ENCODE assay signal across 11 mouse cellular contexts in the genomic region with DNA sequence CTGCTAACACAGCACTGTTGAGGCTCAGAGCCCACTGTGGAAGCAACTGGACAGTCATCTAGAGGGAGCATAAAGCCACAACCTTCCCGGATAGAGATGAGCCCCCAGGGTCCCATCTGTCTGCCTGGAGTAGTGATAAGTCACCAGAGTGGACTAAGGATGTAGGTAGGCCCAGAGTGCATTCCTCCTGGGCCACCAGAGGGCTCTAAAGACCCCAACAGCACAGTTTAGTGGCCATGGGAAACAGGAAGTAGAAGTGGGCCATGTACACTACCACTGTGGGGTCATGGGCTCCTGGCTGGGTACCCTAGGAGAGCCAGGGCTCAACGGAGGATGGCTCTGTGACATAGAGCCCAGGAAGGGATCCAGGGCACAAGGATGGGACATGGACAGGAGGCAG. TPM values are rescaled to one million over a fixed set of nuclear protein-coding genes. Genes with fewer than 3 reads are reported as not detected.
DNase-seq lines count a peak whose midpoint lies in the region; ATAC-seq and TF ChIP-seq lines count a peak whose summit lies in the region.
"Had no signal": no experiment of that assay in that cellular context is flagged by ENCODE, and none has a peak within 500 bp of the region (broad histone marks: within the 10 kb centered on the region; RNA-seq: fewer than 3 reads in every experiment).

No protein-coding gene starts in this region.

- TF ChIP-seq POLR2A in heart, adult 2 months (IDR thresholded peaks at IDR 0.05; ENCODE audit: insufficient read depth, low read depth, low read length) = no peak

- H3K79me2 ChIP-seq in heart, adult 2 months (replicated peaks; ENCODE audit: control insufficient read depth, insufficient read depth, low read length) = no peaks in the 10 kb centered on the region; the same call in 1 of the 2 replicates

- no peaks in the 10 kb centered on the region for H3K27me3 ChIP-seq in heart, adult 2 months (ENCODE audit: control insufficient read depth, insufficient read depth, low read length)
- no peaks in the 10 kb centered on the region for H3K27me3 ChIP-seq in lung, embryonic 16.5 days (ENCODE audit: control insufficient read depth, insufficient read depth, low read depth, low read length)
- no peaks in the 10 kb centered on the region for H3K27me3 ChIP-seq in embryonic facial prominence, embryonic 10.5 days (replicated peaks; ENCODE audit: low read depth, poor library complexity, severe bottlenecking)
- H3K27me3 ChIP-seq in liver, postnatal 0 days (ENCODE audit: insufficient read depth, low read length) = no peaks in the 10 kb centered on the region
- H3K27me3 ChIP-seq: liver, embryonic 15.5 days had no signal

- no peaks in the 10 kb centered on the region for H3K9me3 ChIP-seq in lung, embryonic 16.5 days (ENCODE audit: control insufficient read depth, low read length)
- H3K9me3 ChIP-seq in embryonic facial prominence, embryonic 10.5 days = no peaks in the 10 kb centered on the region
- H3K9me3 ChIP-seq in liver, postnatal 0 days (ENCODE audit: low read length) = no peaks in the 10 kb centered on the region
- H3K9me3 ChIP-seq: liver, embryonic 15.5 days had no signal

- intact Hi-C loops in heart, adult 2 months (cut with DNase I) = loop anchor here (10.0 kb wide), 1 partner anchor 184 kb away; no protein-coding TSS in a partner anchor
- intact Hi-C loops in heart, postnatal 14 days (cut with DNase I) = no loop called here

- H3K4me2 ChIP-seq in lung, embryonic 16.5 days (ENCODE audit: low read depth, low read length) = no peak overlapping the region
- no peak overlapping the region for H3K4me2 ChIP-seq in liver, postnatal 0 days (ENCODE audit: low read depth, low read length)
- H3K4me2 ChIP-seq: liver, embryonic 15.5 days had no signal

- H3K4me1 ChIP-seq in heart, adult 2 months (ENCODE audit: control insufficient read depth, insufficient read depth, low read length) = peaks cover 19% of the 10 kb centered on the region
- peaks cover 36% of the 10 kb centered on the region for H3K4me1 ChIP-seq in lung, embryonic 16.5 days (replicated peaks; ENCODE audit: control insufficient read depth, insufficient read depth, low read length)
- peaks cover 68% of the 10 kb centered on the region for H3K4me1 ChIP-seq in embryonic facial prominence, embryonic 10.5 days
- peaks cover 38% of the 10 kb centered on the region for H3K4me1 ChIP-seq in liver, postnatal 0 days (ENCODE audit: insufficient read depth)

- no peaks in the 10 kb centered on the region for H3K36me3 ChIP-seq in heart, adult 2 months (ENCODE audit: control insufficient read depth, insufficient read depth, low read length)
- H3K36me3 ChIP-seq in lung, embryonic 16.5 days (ENCODE audit: control insufficient read depth, insufficient read depth, low read length) = peaks cover 2% of the 10 kb centered on the region; the same call in 1 of the 2 replicates
- peaks cover 97% of the 10 kb centered on the region for H3K36me3 ChIP-seq in embryonic facial prominence, embryonic 10.5 days (replicated peaks)
- H3K36me3 ChIP-seq in liver, postnatal 0 days (replicated peaks; ENCODE audit: insufficient read depth, low read length) = 0 out of 2 replicates have a peak, but pooled peaks cover 3% of the 10 kb centered on the region

- H3K9ac ChIP-seq in heart, adult 2 months (ENCODE audit: low read depth, low read length) = no peak overlapping the region
- no peak overlapping the region for H3K9ac ChIP-seq in lung, embryonic 16.5 days (ENCODE audit: low read length)
- no peak overlapping the region for H3K9ac ChIP-seq in liver, postnatal 0 days (replicated peaks)
- H3K9ac ChIP-seq: liver, embryonic 15.5 days had no signal

- no peak overlapping the region for H3K4me3 ChIP-seq in heart, adult 2 months
- no peak overlapping the region for H3K4me3 ChIP-seq in lung, embryonic 16.5 days (ENCODE audit: low read length)
- peak overlapping the region; percentile 25; the same call in 1 of the 2 replicates for H3K4me3 ChIP-seq in embryonic facial prominence, embryonic 10.5 days
- H3K4me3 ChIP-seq in liver, postnatal 0 days (ENCODE audit: low read depth, low read length) = no peak overlapping the region
- H3K4me3 ChIP-seq: liver, embryonic 15.5 days had no signal

- no peak for DNase-seq in heart, adult 2 months
- DNase-seq in heart, postnatal 14 days = no peak
- DNase-seq in lung, postnatal 14 days = no peak
- DNase-seq in embryonic facial prominence, embryonic 10.5 days (ENCODE audit: low spot score) = no peak
- DNase-seq in liver, postnatal 0 days = no peak
- DNase-seq in right cerebral cortex, postnatal 10 days (ENCODE audit: low spot score in 2 of 2) = no peak
- DNase-seq in layer of hippocampus, postnatal 36 days = no peak
- DNase-seq: adrenal gland, postnatal 14 days; thymus, postnatal 25 days had no signal

- TF ChIP-seq EP300 in heart, adult 2 months (IDR thresholded peaks at IDR 0.05; ENCODE audit: insufficient read depth, low read depth, low read length) = no peak
- TF ChIP-seq EP300 in liver, postnatal 0 days (IDR thresholded peaks at IDR 0.05; ENCODE audit: low read depth) = no peak

- ATAC-seq in lung, embryonic 16.5 days (ENCODE audit: low read depth) = 0 out of 2 replicates have a peak, but pooled peaks have one; percentile 29
- ATAC-seq in liver, postnatal 0 days = no peak

- 63% methylated on average over 2 of the region's 2 CpGs for WGBS in heart, adult 2 months
- WGBS in lung, embryonic 16.5 days = 79% methylated on average over 2 of the region's 2 CpGs
- 79% methylated on average over 2 of the region's 2 CpGs for WGBS in embryonic facial prominence, embryonic 10.5 days
- WGBS in liver, postnatal 0 days (ENCODE audit: insufficient replicate concordance) = 55% methylated on average over 2 of the region's 2 CpGs

- H3K27ac ChIP-seq in heart, adult 2 months = no peak overlapping the region; the same call in 1 of the 2 replicates
- peak overlapping the region; percentile 76; the same call in 1 of the 2 replicates for H3K27ac ChIP-seq in lung, embryonic 16.5 days (ENCODE audit: low read length)
- H3K27ac ChIP-seq in embryonic facial prominence, embryonic 10.5 days (replicated peaks) = peak overlapping the region; percentile 81
- H3K27ac ChIP-seq in liver, postnatal 0 days (ENCODE audit: low read depth) = peak overlapping the region; percentile 71
- H3K27ac ChIP-seq: liver, embryonic 15.5 days had no signal

- peak; percentile 33; the same call in 1 of the 2 replicates for TF ChIP-seq CTCF in heart, adult 2 months (IDR thresholded peaks at IDR 0.05)
- peak; percentile 63 for TF ChIP-seq CTCF in liver, postnatal 0 days (IDR thresholded peaks at IDR 0.05; ENCODE audit: low read depth)

RNA-seq across cellular contexts. Expression of a gene that starts 8.0 kb away (rescaled TPM):
- 10 to 100 TPM; 10.6 to 11.0 TPM for total RNA-seq in heart, adult 2 months (2021)
- polyA plus RNA-seq in heart, adult 2 months (2012; rRNA removed) = 13.9 and 14.6 TPM in 2 replicates
- total RNA-seq in heart, postnatal 14 days (2021) = 10 to 100 TPM; 31.6 to 31.9 TPM
- polyA plus RNA-seq in lung, embryonic 16.5 days (2015; fragmentation: Nextera tagmentation; extraction: Ambion mirVana) = 27.9 and 29.4 TPM in 2 replicates
- polyA plus RNA-seq in embryonic facial prominence, embryonic 10.5 days (2016; fragmentation: Nextera tagmentation; extraction: Ambion mirVana) = 33.4 and 35.5 TPM in 2 replicates
- 5.2 and 6.5 TPM in 2 replicates for polyA plus RNA-seq in liver, postnatal 0 days (2015; fragmentation: Nextera tagmentation; extraction: Ambion mirVana)
- 100 to 1,000 TPM; 191 to 221 TPM for total RNA-seq in layer of hippocampus, postnatal 36 days (2021)

RNA-seq across cellular contexts. Expression of a gene that starts 33.7 kb away (rescaled TPM):
- 10 to 100 TPM in 1 of 2 experiments, 1 to 10 TPM in 1; 7.4 to 11.5 TPM for total RNA-seq in heart, adult 2 months (2021)
- 18.4 and 23.1 TPM in 2 replicates for polyA plus RNA-seq in heart, adult 2 months (2012; rRNA removed)
- total RNA-seq in heart, postnatal 14 days (2021) = 10 to 100 TPM; 18.1 to 22.4 TPM
- 24.9 and 25.8 TPM in 2 replicates for polyA plus RNA-seq in lung, embryonic 16.5 days (2015; fragmentation: Nextera tagmentation; extraction: Ambion mirVana)
- 11.7 and 14.9 TPM in 2 replicates for polyA plus RNA-seq in embryonic facial prominence, embryonic 10.5 days (2016; fragmentation: Nextera tagmentation; extraction: Ambion mirVana)
- 5.0 and 5.9 TPM in 2 replicates for polyA plus RNA-seq in liver, postnatal 0 days (2015; fragmentation: Nextera tagmentation; extraction: Ambion mirVana)
- 10 to 100 TPM; 20.3 to 30.8 TPM for total RNA-seq in layer of hippocampus, postnatal 36 days (2021)
